Mouse (Mus musculus): Measurements from ENCODE around the gene Fbp1. TPM values are rescaled to one million over a fixed set of nuclear protein-coding genes. Genes with fewer than 3 reads are reported as not detected.
"Not testable (repeated sequence)": the region's sequence is repeated elsewhere in the genome, so short reads cannot be mapped to it uniquely, and the experiment has no call there.

The Fbp1 gene
- polyA plus RNA-seq (2012; ENCODE audit: insufficient read depth, insufficient read length, missing spikeins), result not detected in 2 replicates

DNA sequence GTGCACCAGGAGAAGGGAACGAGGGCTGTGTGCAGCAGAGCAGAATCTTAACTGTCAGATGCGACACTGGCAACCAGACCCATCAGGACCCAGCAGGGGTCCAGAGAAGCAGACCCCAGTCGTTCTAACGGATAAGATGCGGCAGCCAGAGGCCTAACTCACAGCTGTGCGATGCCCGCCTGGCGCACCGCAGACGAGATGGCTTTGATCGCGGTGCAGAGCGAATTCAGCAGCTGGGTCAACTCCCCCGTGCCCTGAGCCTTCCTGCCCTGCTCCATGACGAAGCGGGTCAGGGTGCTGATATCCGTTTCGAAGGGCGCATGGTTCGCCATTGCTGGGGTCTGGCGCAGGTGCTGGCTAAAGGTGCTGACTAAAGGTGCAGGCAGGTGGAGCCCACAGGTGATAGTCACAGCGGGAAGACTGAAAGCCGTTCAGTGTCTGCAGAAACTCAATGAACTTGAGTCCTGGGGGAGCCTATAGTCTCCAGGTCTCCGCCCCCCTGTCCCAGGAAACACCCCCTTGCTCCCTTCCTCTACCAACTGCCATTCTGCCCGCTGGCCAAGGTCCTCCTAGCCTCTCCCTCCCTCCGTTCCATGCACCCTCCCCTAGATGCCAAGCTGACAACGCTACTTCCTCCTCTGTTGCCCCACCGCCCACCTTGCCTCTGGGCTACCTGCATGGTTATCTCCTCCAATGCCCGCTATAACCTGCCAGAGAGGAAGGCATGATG lies at the start of gene Fbp1:
Fbp1 (minus strand) TSS at position 571 of the 730 bp plus-strand sequence.
- TF ChIP-seq CTCF (IDR thresholded peaks at IDR 0.05; ENCODE audit: low read depth, low read length) (no peak), POLR2A (IDR thresholded peaks at IDR 0.05; ENCODE audit: borderline replicate concordance, low read depth, low read length) (no peak)
- H3K4me3 ChIP-seq (ENCODE audit: insufficient read depth, low read length), result no peak within 1 kb of the TSS
- H3K4me1 ChIP-seq (ENCODE audit: control insufficient read depth, insufficient read depth, low read length), result no peaks in the 10 kb centered on the region; the same call in 1 of the 2 replicates
- H3K27ac ChIP-seq (ENCODE audit: insufficient read depth, low read depth, low read length), result no peak within 1 kb of the TSS

- Histone ChIP-seq H3K4me3 (ENCODE audit: insufficient read depth, low read length) (no peak overlapping the region), H3K27ac (ENCODE audit: insufficient read depth, low read depth, low read length) (no peak overlapping the region), H3K4me1 (ENCODE audit: control insufficient read depth, insufficient read depth, low read length) (peaks cover 17% of the 10 kb centered on the region)
- TF ChIP-seq CTCF (IDR thresholded peaks at IDR 0.05; ENCODE audit: low read depth, low read length) (no peak), POLR2A (IDR thresholded peaks at IDR 0.05; ENCODE audit: borderline replicate concordance, low read depth, low read length) (no peak)
These were observed 44.4 kb upstream of the Fbp1 start for GRCm38 (mm10) chr13:62932452-62932851.

- H3K4me1 ChIP-seq (ENCODE audit: control insufficient read depth, insufficient read depth, low read length), result peaks cover 19% of the 10 kb centered on the region
- TF ChIP-seq POLR2A (IDR thresholded peaks at IDR 0.05; ENCODE audit: borderline replicate concordance, low read depth, low read length), result no peak
- TF ChIP-seq CTCF (IDR thresholded peaks at IDR 0.05; ENCODE audit: low read depth, low read length), result no peak
- no peak overlapping the region for H3K27ac ChIP-seq (ENCODE audit: insufficient read depth, low read depth, low read length)
- no peak overlapping the region for H3K4me3 ChIP-seq (ENCODE audit: insufficient read depth, low read length)
These were observed 41.8 kb upstream of the Fbp1 start for GRCm38 (mm10) chr13:62929766-62930389.

DNA sequence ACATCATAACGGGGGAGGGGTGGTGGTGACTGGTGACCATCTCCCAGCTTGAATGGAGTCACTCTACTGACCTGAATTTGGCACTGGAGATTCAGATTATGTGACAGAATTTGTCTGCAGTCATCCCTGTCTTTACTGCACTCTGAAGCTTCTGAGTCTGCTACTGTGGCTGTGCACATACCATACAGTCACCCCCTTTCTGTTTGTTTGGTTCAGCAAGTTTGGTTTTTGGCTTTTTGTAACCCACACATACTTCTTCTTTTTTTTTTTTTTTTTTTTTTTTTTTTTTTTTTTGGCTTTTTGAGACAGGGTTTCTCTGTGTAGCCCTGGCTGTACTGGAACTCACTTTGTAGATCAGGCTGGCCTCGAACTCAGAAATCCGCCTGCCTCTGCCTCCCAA lies 41.1 kb upstream of the Fbp1 start:
- 0 out of 2 replicates have a peak overlapping the region, but pooled peaks have one; percentile 11 for H3K27ac ChIP-seq (ENCODE audit: insufficient read depth, low read depth, low read length)
- peaks cover 19% of the 10 kb centered on the region for H3K4me1 ChIP-seq (ENCODE audit: control insufficient read depth, insufficient read depth, low read length)
- not testable (repeated sequence) for H3K4me3 ChIP-seq (ENCODE audit: insufficient read depth, low read length)

DNA sequence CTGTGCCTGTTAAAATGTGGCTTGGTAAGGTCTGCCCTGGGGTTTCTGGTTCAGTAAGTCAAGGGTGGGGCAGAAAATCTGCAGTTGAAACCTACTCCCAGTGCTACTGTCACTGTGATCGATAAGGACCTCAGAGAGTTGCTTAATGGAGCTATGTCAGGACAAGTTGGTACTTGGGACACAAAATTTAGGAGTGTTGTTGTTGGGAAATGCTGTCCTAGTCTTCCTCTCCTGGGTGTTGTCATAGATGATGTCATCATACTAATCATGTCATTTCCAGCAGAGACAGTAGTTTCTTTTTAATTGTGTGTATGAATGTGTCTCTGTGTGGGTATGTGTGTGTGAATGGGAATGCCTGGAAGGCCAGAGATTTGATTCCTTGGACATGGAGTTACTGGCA lies 39.4 kb upstream of the Fbp1 start:
- Histone ChIP-seq H3K4me1 (ENCODE audit: control insufficient read depth, insufficient read depth, low read length) (peaks cover 19% of the 10 kb centered on the region), H3K4me3 (ENCODE audit: insufficient read depth, low read length) (no peak overlapping the region), H3K27ac (ENCODE audit: insufficient read depth, low read depth, low read length) (no peak overlapping the region)
- no peak for TF ChIP-seq POLR2A (IDR thresholded peaks at IDR 0.05; ENCODE audit: borderline replicate concordance, low read depth, low read length)
- no peak for TF ChIP-seq CTCF (IDR thresholded peaks at IDR 0.05; ENCODE audit: low read depth, low read length)

GRCm38 (mm10) chr13:62926479-62926878 lies 38.4 kb upstream of the Fbp1 start:
- TF ChIP-seq CTCF (IDR thresholded peaks at IDR 0.05; ENCODE audit: low read depth, low read length), result peak; percentile 41; the same call in 1 of the 2 replicates
- no peak for TF ChIP-seq POLR2A (IDR thresholded peaks at IDR 0.05; ENCODE audit: borderline replicate concordance, low read depth, low read length)
- Histone ChIP-seq H3K4me1 (ENCODE audit: control insufficient read depth, insufficient read depth, low read length) (peaks cover 19% of the 10 kb centered on the region), H3K4me3 (ENCODE audit: insufficient read depth, low read length) (no peak overlapping the region), H3K27ac (ENCODE audit: insufficient read depth, low read depth, low read length) (no peak overlapping the region)

DNA sequence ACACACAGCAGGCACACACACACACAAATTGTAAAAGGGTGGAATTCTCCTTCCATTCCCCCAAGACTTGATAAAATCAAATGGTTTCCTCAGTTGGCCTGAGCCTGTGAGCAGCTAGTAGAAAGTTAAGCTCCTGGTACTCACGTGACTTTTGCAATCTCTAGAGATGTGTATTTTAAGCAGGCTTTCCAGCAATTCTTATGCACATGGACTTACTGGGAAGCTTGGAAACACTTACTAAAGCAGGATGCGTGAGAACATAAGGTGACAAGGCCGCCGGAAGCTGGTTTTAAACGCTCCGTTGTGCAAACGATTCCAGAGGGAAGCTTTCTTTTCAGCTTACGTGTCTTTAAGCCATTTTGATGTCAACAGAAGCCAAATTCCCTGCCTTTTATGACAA lies 35.1 kb upstream of the Fbp1 start:
- Histone ChIP-seq H3K4me3 (ENCODE audit: insufficient read depth, low read length) (no peak overlapping the region), H3K27ac (ENCODE audit: insufficient read depth, low read depth, low read length) (no peak overlapping the region), H3K4me1 (ENCODE audit: control insufficient read depth, insufficient read depth, low read length) (peaks cover 7% of the 10 kb centered on the region)
- TF ChIP-seq CTCF (IDR thresholded peaks at IDR 0.05; ENCODE audit: low read depth, low read length) (no peak), POLR2A (IDR thresholded peaks at IDR 0.05; ENCODE audit: borderline replicate concordance, low read depth, low read length) (no peak)

- TF ChIP-seq CTCF (IDR thresholded peaks at IDR 0.05; ENCODE audit: low read depth, low read length), result no peak
- no peak for TF ChIP-seq POLR2A (IDR thresholded peaks at IDR 0.05; ENCODE audit: borderline replicate concordance, low read depth, low read length)
- Histone ChIP-seq H3K27ac (ENCODE audit: insufficient read depth, low read depth, low read length) (no peak overlapping the region), H3K4me3 (ENCODE audit: insufficient read depth, low read length) (no peak overlapping the region), H3K4me1 (ENCODE audit: control insufficient read depth, insufficient read depth, low read length) (peaks cover 4% of the 10 kb centered on the region)
These were observed 34.6 kb upstream of the Fbp1 start for GRCm38 (mm10) chr13:62922645-62923044.

- H3K27ac ChIP-seq (ENCODE audit: insufficient read depth, low read depth, low read length), result no peak overlapping the region
- peak; percentile 78 for TF ChIP-seq CTCF (IDR thresholded peaks at IDR 0.05; ENCODE audit: low read depth, low read length)
- no peak for TF ChIP-seq POLR2A (IDR thresholded peaks at IDR 0.05; ENCODE audit: borderline replicate concordance, low read depth, low read length)
- no peaks in the 10 kb centered on the region for H3K4me1 ChIP-seq (ENCODE audit: control insufficient read depth, insufficient read depth, low read length)
- H3K4me3 ChIP-seq (ENCODE audit: insufficient read depth, low read length), result no peak overlapping the region
These were observed 31.7 kb upstream of the Fbp1 start for GRCm38 (mm10) chr13:62919647-62920341.

Measured in bone marrow macrophage, adult 2 months (primary cell).